Mouse (Mus musculus): ENCODE data around the gene Tmem179b.

Gene Tmem179b

DNA sequence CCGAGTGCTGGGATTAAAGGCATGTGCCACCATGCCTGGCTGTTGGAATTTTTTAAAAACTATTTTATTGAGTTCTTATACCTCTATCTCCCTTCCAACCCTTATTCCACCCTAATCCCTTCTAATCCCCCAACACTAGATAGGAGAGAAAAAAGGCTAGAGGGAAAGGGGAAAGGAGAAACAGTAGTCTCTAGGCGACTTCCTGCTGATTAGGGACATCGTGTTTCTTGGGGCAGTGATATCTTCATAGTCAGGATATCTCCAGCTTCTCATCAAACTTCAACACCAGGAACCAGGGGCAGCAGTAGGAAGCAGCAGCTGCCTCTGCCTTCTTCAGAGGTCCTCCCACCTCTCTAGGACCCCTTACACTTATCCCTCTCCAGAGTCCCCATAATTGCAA, 39.9 kb downstream of the Tmem179b start:
- DNase-seq (ENCODE audit: low read depth): no peak

GRCm38 (mm10) chr19:8728335-8729099, 45.8 kb downstream of the Tmem179b start:
- peak; percentile 61 for DNase-seq (ENCODE audit: low read depth)

GRCm38 (mm10) chr19:8727495-8728114, 46.7 kb downstream of the Tmem179b start:
- peak; percentile 66 for DNase-seq (ENCODE audit: low read depth)

GRCm38 (mm10) chr19:8726609-8727390, 47.5 kb downstream of the Tmem179b start:
- peak; percentile 44 for DNase-seq (ENCODE audit: low read depth)

DNA sequence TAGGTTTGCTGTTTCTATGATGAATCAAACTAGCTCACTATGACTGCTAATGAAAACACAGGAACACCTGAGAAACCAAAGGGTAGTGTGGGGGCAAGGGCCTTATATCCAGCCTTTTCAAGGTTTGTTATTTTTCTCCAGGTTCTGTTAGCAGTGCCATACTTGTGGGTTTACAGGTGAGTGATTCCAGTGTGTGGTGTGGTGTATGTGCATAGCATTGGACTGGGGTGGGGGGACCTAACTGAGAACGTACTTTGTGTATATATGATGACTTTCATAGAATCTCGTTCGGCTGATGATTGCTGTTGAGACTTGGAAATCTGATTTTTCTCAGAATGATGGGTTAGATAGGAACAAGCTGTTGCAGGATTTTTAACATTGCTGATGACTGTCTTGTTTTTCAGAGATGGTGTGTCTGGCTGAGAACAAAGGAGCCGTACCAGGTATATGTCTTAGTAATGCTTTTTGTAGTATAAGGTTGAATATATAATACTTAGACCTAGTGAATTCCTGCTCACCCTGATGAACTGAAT, 49.1 kb downstream of the Tmem179b start:
- no peak for DNase-seq (ENCODE audit: low read depth)

DNA sequence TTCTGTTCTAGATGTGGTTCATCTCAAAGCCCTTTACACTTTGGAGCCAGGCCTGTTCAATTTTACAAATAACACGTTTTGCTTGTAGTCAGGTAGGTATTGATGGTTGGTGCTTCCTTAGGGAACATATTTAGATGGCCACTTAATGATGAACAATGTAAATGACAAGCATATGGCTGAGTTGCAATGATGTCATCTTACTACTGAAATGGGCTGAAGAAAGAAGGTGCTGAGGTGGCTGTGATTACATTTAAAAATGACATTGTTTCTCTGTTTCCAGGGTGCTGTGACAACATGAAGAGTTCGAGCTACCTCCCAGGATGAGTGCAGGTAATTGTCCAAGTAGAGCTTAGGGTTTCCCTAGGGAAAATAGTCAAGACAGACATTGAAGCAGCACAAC, 49.9 kb downstream of the Tmem179b start:
- DNase-seq (ENCODE audit: low read depth): peak; percentile 40

GRCm38 (mm10) chr19:8723574-8724346, 50.5 kb downstream of the Tmem179b start:
- peak; percentile 71 for DNase-seq (ENCODE audit: low read depth)

- DNase-seq (ENCODE audit: low read depth): peak; percentile 99
These were observed 51.2 kb downstream of the Tmem179b start, which contains the start of gene Slc3a2 for GRCm38 (mm10) chr19:8722907-8723573. TSS of gene Slc3a2 (minus strand) at chr19:8723369.

DNA sequence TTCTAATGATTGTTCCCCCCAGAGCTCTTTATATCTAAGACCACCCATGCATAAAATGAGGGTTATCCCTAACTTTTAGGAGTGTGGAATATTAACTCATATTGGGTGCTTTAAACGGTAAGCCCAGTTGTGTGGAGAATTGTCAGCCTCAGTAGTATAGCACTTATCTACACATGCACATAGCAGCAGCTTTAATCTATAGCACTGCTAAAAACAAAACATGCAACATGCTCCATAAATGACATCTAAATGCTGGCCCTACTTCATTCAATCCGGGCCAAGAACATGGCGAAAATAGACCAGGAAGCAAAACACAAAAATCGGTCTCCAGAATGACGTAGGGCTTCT, 51.7 kb downstream of the Tmem179b start:
- DNase-seq (ENCODE audit: low read depth): no peak

Data from 416B (cell line).